Mouse (Mus musculus) midbrain, postnatal 0 days (tissue): ENCODE results near the gene Aoc2. TPM values are rescaled to one million over a fixed set of nuclear protein-coding genes. Genes with fewer than 3 reads are reported as not detected.

Experiments used
- ATAC-seq: fragments of 200-750 bp; cut with Nextera tagmentation; 2 replicates; pipeline ENCODE4 v1.8.0; 2017; ENCODE audit warnings: moderate number of reproducible peaks, mild to moderate bottlenecking, moderate TSS enrichment, moderate library complexity; ENCODE audit not compliant: low FRiP score
- DNase-seq: peaks from one replicate; pipeline ENCODE4 v3.0.0-alpha.2; 2015; ENCODE audit warnings: low spot score
- H3K27ac ChIP-seq: fragments of 300-500 bp; sonication (generic); 2 replicates; pipeline ENCODE4 v1.5.1; 2014; ENCODE audit warnings: low read depth, mild to moderate bottlenecking, low read length, mixed read lengths
- H3K27me3 ChIP-seq: fragments of 300-500 bp; sonication (generic); 2 replicates; pipeline ENCODE4 v1.6.1; 2014; ENCODE audit warnings: low read length, control low read depth, mixed read lengths; ENCODE audit not compliant: insufficient read depth
- H3K36me3 ChIP-seq: fragments of 300-500 bp; sonication (generic); 2 replicates; pipeline ENCODE4 v1.6.1; 2014; ENCODE audit warnings: low read length, control low read depth, mixed read lengths; ENCODE audit not compliant: insufficient read depth
- H3K4me1 ChIP-seq: fragments of 300-500 bp; sonication (generic); 2 replicates; pipeline ENCODE4 v1.6.1; 2014; ENCODE audit warnings: mild to moderate bottlenecking, control low read depth, antibody characterized with exemption, low read length, mixed read lengths; ENCODE audit not compliant: insufficient read depth
- H3K4me2 ChIP-seq: fragments of 300-500 bp; sonication (generic); 2 replicates; pipeline ENCODE4 v1.6.1; 2014; ENCODE audit warnings: low read depth, mild to moderate bottlenecking, low read length, mixed read lengths; ENCODE audit not compliant: poor library complexity, severe bottlenecking
- H3K4me3 ChIP-seq: fragments of 300-500 bp; sonication (generic); 2 replicates; pipeline ENCODE4 v1.5.1; 2014; ENCODE audit warnings: low read depth, mild to moderate bottlenecking, low read length, moderate library complexity
- H3K9ac ChIP-seq: fragments of 300-500 bp; sonication (generic); replicated peaks from 2 replicates; pipeline ENCODE4 v1.6.1; 2014; ENCODE audit warnings: mild to moderate bottlenecking, low read length, moderate library complexity, mixed read lengths; ENCODE audit not compliant: poor library complexity, severe bottlenecking
- H3K9me3 ChIP-seq: fragments of 300-500 bp; sonication (generic); 2 replicates; pipeline ENCODE4 v1.6.1; 2016; ENCODE audit warnings: low read length, control low read depth
- CTCF ChIP-seq: IDR thresholded peaks from 2 replicates; pipeline ENCODE4 v1.5.1; 2016; ENCODE audit warnings: antibody characterized with exemption, mild to moderate bottlenecking
- WGBS: fragments of 180-500 bp; shearing (Covaris S2); extraction: QIAGEN DNeasy Blood & Tissue Kit; methylation state at CpG from one replicate; pipeline ENCODE4 v1.1.7; 2014; 5-methylcytosine and 5-hydroxymethylcytosine counted together
- polyA plus RNA-seq: library from polyadenylated mRNA; unstranded; fragments of >200 nt; fragmentation: Nextera tagmentation; extraction: Ambion mirVana; gene quantifications from 2 replicates; pipeline ENCODE4 v1.2.1, GENCODE M21; 2015
- total RNA-seq: library from RNA; depleted of rRNA; stranded (reverse); fragments of >200 nt; gene quantifications from 2 replicates; pipeline ENCODE4 v1.2.3, GENCODE M21; 2014

Aoc2 gene
- total and polyA plus RNA-seq, 2 experiments from 2014 or later, result 0.64 to 6.7 TPM

DNA sequence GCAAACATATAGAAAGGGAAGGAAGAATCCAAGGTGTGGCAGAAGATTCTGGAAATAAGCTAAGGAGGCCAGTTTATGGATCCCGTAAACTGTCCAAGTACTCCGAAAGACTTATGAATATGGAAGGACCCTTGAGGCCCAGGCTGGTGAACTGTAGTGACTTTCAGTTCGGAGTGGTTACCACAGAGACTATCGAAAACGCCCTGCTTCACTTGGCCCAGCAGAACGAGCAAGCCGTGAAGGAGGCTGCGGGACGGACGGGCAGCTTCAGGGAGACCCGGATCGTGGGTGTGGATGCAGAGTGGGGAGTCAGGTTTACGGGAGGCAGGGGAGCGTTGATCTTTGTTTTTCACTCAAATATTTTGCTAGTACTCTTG lies 45.7 kb upstream of the Aoc2 start:
- Histone ChIP-seq H3K4me3 (peak overlapping the region; percentile 69), H3K4me1 (peaks cover 16% of the 10 kb centered on the region; the same call in 1 of the 2 replicates), H3K4me2 (peak overlapping the region; percentile 61), H3K9ac (no peak overlapping the region; the same call in 1 of the 2 replicates), H3K9me3 (no peaks in the 10 kb centered on the region), H3K36me3 (no peaks in the 10 kb centered on the region), H3K27ac (no peak overlapping the region), H3K27me3 (no peaks in the 10 kb centered on the region)
- ATAC-seq, result no peak
- WGBS, result 65% methylated on average over 14 of the region's 14 CpGs
- no peak for TF ChIP-seq CTCF
- no peak for DNase-seq

DNA sequence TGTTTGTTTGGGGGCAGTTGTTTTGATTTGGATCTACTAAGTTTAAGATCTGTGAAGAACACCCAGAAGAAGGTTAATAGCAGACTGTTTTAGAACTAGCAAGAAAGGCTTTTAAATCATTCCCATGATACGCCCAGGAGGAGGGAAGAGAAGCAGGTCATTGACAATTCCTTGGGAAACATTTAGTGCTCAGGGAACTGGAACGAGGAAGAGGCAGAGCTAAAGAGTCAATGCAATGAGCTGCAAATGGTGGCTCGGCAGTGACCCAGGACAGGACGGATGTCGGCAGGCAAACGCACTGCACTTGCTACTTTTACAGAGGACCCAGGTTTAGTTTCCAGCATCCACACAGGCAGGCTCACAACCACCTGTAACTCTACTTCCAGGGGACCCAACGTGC lies 44.0 kb upstream of the Aoc2 start:
- Histone ChIP-seq H3K4me3 (no peak overlapping the region), H3K4me1 (peaks cover 16% of the 10 kb centered on the region; the same call in 1 of the 2 replicates), H3K27ac (no peak overlapping the region), H3K36me3 (0 out of 2 replicates have a peak, but pooled peaks cover 2% of the 10 kb centered on the region), H3K4me2 (no peak overlapping the region), H3K9me3 (no peaks in the 10 kb centered on the region), H3K27me3 (no peaks in the 10 kb centered on the region), H3K9ac (no peak overlapping the region)
- DNase-seq (no peak), ATAC-seq (no peak)
- TF ChIP-seq CTCF, result no peak
- WGBS, result 53% methylated on average over 7 of the region's 7 CpGs

DNA sequence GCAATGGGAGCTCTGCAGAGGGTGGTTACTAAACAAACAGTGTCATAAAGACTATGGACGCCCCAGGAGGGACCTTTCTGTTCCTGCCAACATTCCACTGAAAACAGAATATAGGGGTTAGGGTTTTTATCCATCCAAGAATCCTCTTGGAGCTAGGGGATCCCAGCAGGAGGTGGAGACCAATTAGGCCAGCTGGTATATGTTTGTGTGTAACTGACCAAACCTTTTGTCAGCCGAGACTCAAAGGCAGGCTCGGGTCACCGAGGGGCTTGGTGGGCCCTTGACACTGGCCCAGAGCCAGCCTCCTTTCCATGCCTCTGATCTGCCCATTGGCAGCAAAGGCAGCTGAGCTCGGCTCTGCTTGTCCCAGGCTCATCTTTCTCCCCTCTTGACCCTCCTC lies 42.0 kb upstream of the Aoc2 start:
- no peaks in the 10 kb centered on the region for H3K27me3 ChIP-seq
- peaks cover 4% of the 10 kb centered on the region; the same call in 1 of the 2 replicates for H3K4me1 ChIP-seq
- DNase-seq, result no peak

DNA sequence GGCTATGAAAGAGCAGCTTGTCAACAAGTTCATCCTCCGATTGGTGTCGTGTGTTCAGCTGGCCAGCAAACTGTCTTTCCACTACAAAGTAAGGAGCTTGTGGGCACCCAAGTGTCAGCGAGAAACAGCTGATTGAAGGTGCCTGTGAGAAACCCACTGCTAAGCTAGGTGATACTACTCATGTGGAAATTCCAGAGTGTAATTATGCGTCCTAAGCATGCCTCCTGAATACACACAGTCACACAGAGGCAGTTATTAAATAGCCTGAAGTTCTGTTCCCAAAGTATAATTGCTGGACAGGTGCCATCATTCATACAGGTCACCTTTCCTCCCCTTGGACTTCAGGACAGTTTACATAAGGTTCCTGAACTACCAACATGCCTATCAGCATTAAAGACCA lies 41.1 kb upstream of the Aoc2 start:
- WGBS, result 69% methylated on average over 4 of the region's 4 CpGs
- no peak for DNase-seq
- Histone ChIP-seq H3K27ac (no peak overlapping the region), H3K4me1 (no peaks in the 10 kb centered on the region), H3K4me2 (no peak overlapping the region), H3K27me3 (no peaks in the 10 kb centered on the region), H3K9me3 (no peaks in the 10 kb centered on the region), H3K4me3 (no peak overlapping the region), H3K36me3 (peaks cover 6% of the 10 kb centered on the region), H3K9ac (no peak overlapping the region)
- no peak for TF ChIP-seq CTCF
- no peak for ATAC-seq

More for the DNA sequence above, 42.0 kb upstream of the Aoc2 start:
- TF ChIP-seq CTCF, result no peak
- ATAC-seq, result no peak
- Histone ChIP-seq H3K9me3 (no peaks in the 10 kb centered on the region), H3K9ac (no peak overlapping the region), H3K36me3 (peaks cover 5% of the 10 kb centered on the region; the same call in 1 of the 2 replicates), H3K27ac (no peak overlapping the region), H3K4me2 (no peak overlapping the region), H3K4me3 (no peak overlapping the region)
- 45% methylated on average over 5 of the region's 5 CpGs for WGBS

DNA sequence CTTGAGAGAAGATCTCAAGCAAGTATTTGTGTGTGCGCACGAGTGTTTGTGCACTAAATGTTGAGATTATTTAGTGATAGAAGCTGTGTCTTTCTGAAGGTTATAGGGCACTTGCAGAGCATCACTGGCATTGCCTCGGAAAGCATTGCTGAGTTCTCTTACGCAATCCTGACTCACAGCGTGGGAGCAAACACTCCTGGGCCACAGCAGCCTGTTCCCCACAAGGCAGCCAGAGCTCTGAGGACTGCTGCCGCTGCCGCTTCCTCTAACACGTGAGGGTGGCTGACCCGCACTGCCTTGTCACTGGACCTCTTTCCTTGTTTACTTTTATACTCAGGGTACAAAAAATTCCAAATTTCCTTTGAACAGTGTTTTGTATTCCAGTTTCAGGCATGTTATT lies 37.6 kb upstream of the Aoc2 start:
- Histone ChIP-seq H3K4me2 (no peak overlapping the region), H3K27me3 (no peaks in the 10 kb centered on the region), H3K36me3 (peaks cover 30% of the 10 kb centered on the region), H3K9ac (no peak overlapping the region), H3K4me1 (no peaks in the 10 kb centered on the region), H3K27ac (no peak overlapping the region), H3K9me3 (no peaks in the 10 kb centered on the region), H3K4me3 (no peak overlapping the region)
- no peak for ATAC-seq
- WGBS, result 87% methylated on average over 9 of the region's 9 CpGs
- TF ChIP-seq CTCF, result no peak
- DNase-seq, result no peak

DNA sequence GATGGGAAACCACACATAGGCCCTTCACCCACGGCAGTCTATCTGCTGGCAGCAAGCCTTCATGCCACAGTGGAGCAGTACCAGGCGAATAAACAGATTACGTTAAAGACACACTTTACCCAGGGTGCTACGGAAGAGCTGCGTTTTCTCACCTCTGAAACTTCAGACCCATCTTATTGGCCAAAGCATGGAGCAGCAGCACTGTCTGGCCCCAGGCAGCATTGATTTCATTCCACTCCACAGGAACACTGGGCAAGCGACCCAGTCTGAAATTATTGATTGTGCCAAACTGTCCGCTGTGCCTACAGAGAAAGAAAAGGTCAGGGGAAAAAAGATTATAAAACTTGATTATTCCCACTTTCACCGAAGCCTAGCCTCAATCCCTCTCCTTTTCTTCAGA lies 33.6 kb upstream of the Aoc2 start:
- H3K36me3 ChIP-seq, result peaks cover 57% of the 10 kb centered on the region
- no peak overlapping the region for H3K27ac ChIP-seq
- H3K9me3 ChIP-seq, result no peaks in the 10 kb centered on the region
- DNase-seq (no peak), ATAC-seq (no peak)
- no peaks in the 10 kb centered on the region for H3K27me3 ChIP-seq
- no peak overlapping the region for H3K9ac ChIP-seq
- H3K4me2 ChIP-seq, result no peak overlapping the region
- TF ChIP-seq CTCF, result no peak
- H3K4me1 ChIP-seq, result no peaks in the 10 kb centered on the region
- 97% methylated on average over 8 of the region's 8 CpGs for WGBS
- no peak overlapping the region for H3K4me3 ChIP-seq
